Mouse (Mus musculus) Patski (cell line): Measurements from ENCODE around the gene Mroh2a. TPM values are rescaled to one million over a fixed set of nuclear protein-coding genes. Genes with fewer than 3 reads are reported as not detected.

Experiments
- ATAC-seq: fragments of 100-300 bp; one replicate; pipeline ENCODE4 v1.8.0; 2021
- CTCF ChIA-PET: fragments of 350-600 bp; sonication (Branson Sonifier 250); formaldehyde crosslinking; loops from one replicate; lab custom pipeline; 2022; ENCODE audit warnings: inconsistent platforms; lab: Charles Lee
- POLR2A ChIA-PET: fragments of 350-600 bp; sonication (Branson Sonifier 250); formaldehyde crosslinking; loops from one replicate; lab custom pipeline; 2022; ENCODE audit warnings: antibody characterized with exemption, inconsistent platforms; lab: Charles Lee
- DNase-seq: peaks from one replicate; pipeline ENCODE4 v3.0.0-alpha.2; 2011; ENCODE audit warnings: low read depth, low spot score
- H3K27me3 ChIP-seq: fragments of 371-371 bp; one replicate; pipeline ENCODE4 v1.5.1; 2021
- CTCF ChIP-seq: fragments of 100-300 bp; IDR thresholded peaks from one replicate; pipeline ENCODE4 v1.5.1; 2021
- in situ Hi-C: fragments of 300-500 bp; cut with MboI; formaldehyde crosslinking; loops from 3 replicates; pipeline ENCODE4 v1.11.1; 2018; ENCODE audit warnings: low pct_unique_long_range_greater_than_20kb, mixed read lengths
- polyA plus RNA-seq: library from polyadenylated mRNA; unstranded; gene quantifications from one replicate; pipeline ENCODE4 v1.2.3, GENCODE M21; 2021

The Mroh2a gene
- polyA plus RNA-seq, 1 experiment from 2014 or later: 2.3 TPM

- no peak for TF ChIP-seq CTCF
- in situ Hi-C loops: no loop called here
- no peaks in the 10 kb centered on the region for H3K27me3 ChIP-seq
- DNase-seq: no peak
- CTCF ChIA-PET: interaction anchor here (0.7 to 1.8 kb wide), 5 partner anchors 8 to 86 kb away, joined by 3 to 6 read pairs (median 4); no protein-coding TSS in a partner anchor
- POLR2A ChIA-PET: no interaction called here
- no peak for ATAC-seq
Observed at GRCm38 (mm10) chr1:88247660-88248059, 20.9 kb downstream of the Mroh2a start.

GRCm38 (mm10) chr1:88248658-88249057 is 21.9 kb downstream of the Mroh2a start:
- no peak for DNase-seq
- TF ChIP-seq CTCF: no peak
- CTCF ChIA-PET: interaction anchor here (1.1 to 1.9 kb wide), 7 partner anchors 7 to 87 kb away, joined by 3 to 6 read pairs (median 4); partner anchors contain the start of genes Hjurp, Trpm8 and Ugt1a1
- in situ Hi-C loops: no loop called here
- no peak for ATAC-seq
- POLR2A ChIA-PET: no interaction called here
- no peaks in the 10 kb centered on the region for H3K27me3 ChIP-seq

GRCm38 (mm10) chr1:88249596-88249995 is 22.8 kb downstream of the Mroh2a start:
- DNase-seq (no peak), ATAC-seq (no peak)
- no peak for TF ChIP-seq CTCF
- H3K27me3 ChIP-seq: no peaks in the 10 kb centered on the region
- ChIA-PET POLR2A (interaction anchor here (1.1 to 1.3 kb wide), 2 partner anchors 14 to 42 kb away, joined by 3 to 4 read pairs; no protein-coding TSS in a partner anchor), CTCF (interaction anchor here (1.2 to 1.9 kb wide), 4 partner anchors 13 to 38 kb away, joined by 3 to 6 read pairs (median 4); partner anchors contain the start of genes Hjurp, Trpm8 and Ugt1a1)
- in situ Hi-C loops: no loop called here

- TF ChIP-seq CTCF: no peak
- POLR2A ChIA-PET: interaction anchor here (1.1 to 1.3 kb wide), 2 partner anchors 14 to 43 kb away, joined by 3 to 4 read pairs; no protein-coding TSS in a partner anchor
- in situ Hi-C loops: no loop called here
- CTCF ChIA-PET: interaction anchor here (1.9 kb wide), 1 partner anchor 13 kb away, joined by 5 read pairs; no protein-coding TSS in a partner anchor
- H3K27me3 ChIP-seq: no peaks in the 10 kb centered on the region
- no peak for ATAC-seq
- no peak for DNase-seq
Observed at GRCm38 (mm10) chr1:88250023-88250422, 23.2 kb downstream of the Mroh2a start.

GRCm38 (mm10) chr1:88253106-88253505 is 26.3 kb downstream of the Mroh2a start:
- ChIA-PET POLR2A (no interaction called here), CTCF (interaction anchor here (0.8 to 1.8 kb wide), 5 partner anchors 8 to 37 kb away, joined by 3 to 6 read pairs (median 4); partner anchors contain the start of genes Hjurp and Trpm8)
- DNase-seq (no peak), ATAC-seq (no peak)
- no peaks in the 10 kb centered on the region for H3K27me3 ChIP-seq
- in situ Hi-C loops: no loop called here
- TF ChIP-seq CTCF: no peak

- DNase-seq (no peak), ATAC-seq (no peak)
- in situ Hi-C loops: no loop called here
- no peaks in the 10 kb centered on the region for H3K27me3 ChIP-seq
- ChIA-PET POLR2A (interaction anchor here (0.7 kb wide), 1 partner anchor 95 kb away, joined by 3 read pairs; no protein-coding TSS in a partner anchor), CTCF (interaction anchor here (0.8 to 1.8 kb wide), 4 partner anchors 8 to 24 kb away, joined by 3 to 6 read pairs (median 4); partner anchors contain the start of genes Hjurp and Trpm8)
- TF ChIP-seq CTCF: no peak
Observed at GRCm38 (mm10) chr1:88253540-88253939, 26.8 kb downstream of the Mroh2a start.

- CTCF ChIA-PET: interaction anchor here (1.1 to 1.2 kb wide), 2 partner anchors 12 to 29 kb away, joined by 3 read pairs; no protein-coding TSS in a partner anchor
- in situ Hi-C loops: no loop called here
Observed at GRCm38 (mm10) chr1:88254793-88255465, 28.1 kb downstream of the Mroh2a start.

GRCm38 (mm10) chr1:88255466-88255857 is 28.7 kb downstream of the Mroh2a start:
- DNase-seq (no peak), ATAC-seq (no peak)
- H3K27me3 ChIP-seq: no peaks in the 10 kb centered on the region
- POLR2A ChIA-PET: no interaction called here
- CTCF ChIA-PET: interaction anchor here (1.1 to 1.2 kb wide), 2 partner anchors 13 to 28 kb away, joined by 3 read pairs; no protein-coding TSS in a partner anchor
- in situ Hi-C loops: no loop called here
- TF ChIP-seq CTCF: no peak

More at GRCm38 (mm10) chr1:88254793-88255465, 28.1 kb downstream of the Mroh2a start:
- no peak for TF ChIP-seq CTCF
- DNase-seq (no peak), ATAC-seq (no peak)
- no peaks in the 10 kb centered on the region for H3K27me3 ChIP-seq
- POLR2A ChIA-PET: no interaction called here

- H3K27me3 ChIP-seq: no peaks in the 10 kb centered on the region
- POLR2A ChIA-PET: interaction anchor here (1.2 kb wide), 1 partner anchor 22 kb away, joined by 4 read pairs; the partner anchor contains the start of genes Hjurp and Trpm8
- TF ChIP-seq CTCF: no peak
- in situ Hi-C loops: no loop called here
- CTCF ChIA-PET: interaction anchor here (0.7 to 2.1 kb wide), 5 partner anchors 8 to 32 kb away, joined by 3 to 8 read pairs (median 4); partner anchors contain the start of genes Hjurp and Trpm8
- DNase-seq (no peak), ATAC-seq (no peak)
Observed at GRCm38 (mm10) chr1:88255989-88256754, 29.4 kb downstream of the Mroh2a start.
